Mouse (Mus musculus) liver, adult 2 months (tissue): ENCODE measurements around the gene Pagr1a.

ENCODE experiments used
- CTCF ChIP-seq: fragments of 200-500 bp; IDR thresholded peaks from 2 replicates; pipeline ENCODE4 v1.5.1; 2011; ENCODE audit warnings: low read depth, low read length, control low read depth
- POLR2A ChIP-seq: fragments of 200-500 bp; IDR thresholded peaks from 2 replicates; pipeline ENCODE4 v1.6.1; 2011; ENCODE audit warnings: low read length, control low read depth; ENCODE audit not compliant: insufficient read depth; ENCODE audit errors: extremely low read depth

DNA sequence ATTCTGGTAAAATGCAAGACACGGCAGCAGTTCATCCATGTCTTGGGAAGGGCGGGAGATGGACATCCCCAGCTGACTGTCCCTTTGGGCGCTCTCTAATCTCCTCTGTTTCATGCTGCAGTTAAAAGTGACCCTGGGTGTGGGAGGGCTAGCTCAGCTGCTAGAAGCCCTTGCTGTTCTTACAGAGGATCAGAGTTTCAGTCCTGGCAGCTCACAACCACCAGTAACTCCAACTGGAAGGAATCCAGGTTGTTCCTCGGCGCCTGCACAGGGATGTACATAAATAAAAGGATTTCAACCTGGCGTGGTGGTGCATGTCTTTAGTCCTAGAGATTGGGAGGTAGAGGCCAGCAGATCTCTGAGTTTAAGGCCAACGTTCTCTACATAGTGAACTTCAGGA, 34.0 kb downstream of the Pagr1a start:
- TF ChIP-seq CTCF (no peak), POLR2A (no peak)
